Mouse (Mus musculus): Measurements from ENCODE around the gene Rab17. TPM values are rescaled to one million over a fixed set of nuclear protein-coding genes. Genes with fewer than 3 reads are reported as not detected.

Gene Rab17
- total and polyA plus RNA-seq, 2 experiments: 14.7 to 20.7 TPM

- H3K27ac ChIP-seq (replicated peaks; ENCODE audit: insufficient read depth, low read depth, low read length): no peak overlapping the region
- no peaks in the 10 kb centered on the region for H3K79me2 ChIP-seq (ENCODE audit: control insufficient read depth, insufficient read depth, low read length)
- no peaks in the 10 kb centered on the region for H3K36me3 ChIP-seq (ENCODE audit: control insufficient read depth, insufficient read depth, low read length)
- no peak for TF ChIP-seq CTCF (IDR thresholded peaks at IDR 0.05; ENCODE audit: low read depth, low read length)
- TF ChIP-seq POLR2A (IDR thresholded peaks at IDR 0.05; ENCODE audit: extremely low read depth, insufficient read depth, low read length): no peak
- H3K4me1 ChIP-seq (ENCODE audit: control insufficient read depth, insufficient read depth, low read length): peaks cover 2% of the 10 kb centered on the region; the same call in 1 of the 2 replicates
- H3K27me3 ChIP-seq (ENCODE audit: control insufficient read depth, insufficient read depth, low read length): peaks cover 3% of the 10 kb centered on the region; the same call in 1 of the 2 replicates
- H3K9ac ChIP-seq (ENCODE audit: low read depth, low read length): no peak overlapping the region
- 91% methylated on average over 8 of the region's 8 CpGs for WGBS
- no peak for DNase-seq (ENCODE audit: extremely low read depth, low read depth, low spot score)
- no peak overlapping the region for H3K4me3 ChIP-seq (ENCODE audit: insufficient read depth, low read depth, low read length)
Measured at GRCm38 (mm10) chr1:91003522-91004253, 34.2 kb upstream of the Rab17 start.

GRCm38 (mm10) chr1:91002641-91003040, 33.2 kb upstream of the Rab17 start:
- Histone ChIP-seq H3K9ac (ENCODE audit: low read depth, low read length) (no peak overlapping the region), H3K4me3 (ENCODE audit: insufficient read depth, low read depth, low read length) (no peak overlapping the region), H3K4me1 (ENCODE audit: control insufficient read depth, insufficient read depth, low read length) (peaks cover 2% of the 10 kb centered on the region; the same call in 1 of the 2 replicates), H3K27ac (replicated peaks; ENCODE audit: insufficient read depth, low read depth, low read length) (no peak overlapping the region), H3K36me3 (ENCODE audit: control insufficient read depth, insufficient read depth, low read length) (no peaks in the 10 kb centered on the region), H3K79me2 (ENCODE audit: control insufficient read depth, insufficient read depth, low read length) (no peaks in the 10 kb centered on the region), H3K27me3 (ENCODE audit: control insufficient read depth, insufficient read depth, low read length) (peaks cover 4% of the 10 kb centered on the region; the same call in 1 of the 2 replicates)
- TF ChIP-seq CTCF (IDR thresholded peaks at IDR 0.05; ENCODE audit: low read depth, low read length) (no peak), POLR2A (IDR thresholded peaks at IDR 0.05; ENCODE audit: extremely low read depth, insufficient read depth, low read length) (no peak)
- no peak for DNase-seq (ENCODE audit: extremely low read depth, low read depth, low spot score)
- WGBS: 81% methylated on average over 3 of the region's 3 CpGs

- Histone ChIP-seq H3K36me3 (ENCODE audit: control insufficient read depth, insufficient read depth, low read length) (no peaks in the 10 kb centered on the region), H3K9ac (ENCODE audit: low read depth, low read length) (no peak overlapping the region), H3K79me2 (ENCODE audit: control insufficient read depth, insufficient read depth, low read length) (no peaks in the 10 kb centered on the region), H3K4me1 (ENCODE audit: control insufficient read depth, insufficient read depth, low read length) (peaks cover 2% of the 10 kb centered on the region; the same call in 1 of the 2 replicates), H3K4me3 (ENCODE audit: insufficient read depth, low read depth, low read length) (no peak overlapping the region), H3K27me3 (ENCODE audit: control insufficient read depth, insufficient read depth, low read length) (peaks cover 4% of the 10 kb centered on the region; the same call in 1 of the 2 replicates), H3K27ac (replicated peaks; ENCODE audit: insufficient read depth, low read depth, low read length) (no peak overlapping the region)
- TF ChIP-seq CTCF (IDR thresholded peaks at IDR 0.05; ENCODE audit: low read depth, low read length) (no peak), POLR2A (IDR thresholded peaks at IDR 0.05; ENCODE audit: extremely low read depth, insufficient read depth, low read length) (no peak)
- WGBS: 95% methylated on average over 3 of the region's 3 CpGs
- DNase-seq (ENCODE audit: extremely low read depth, low read depth, low spot score): no peak
Measured at GRCm38 (mm10) chr1:91001871-91002539, 32.5 kb upstream of the Rab17 start.

GRCm38 (mm10) chr1:91001101-91001500, 31.6 kb upstream of the Rab17 start:
- Histone ChIP-seq H3K36me3 (ENCODE audit: control insufficient read depth, insufficient read depth, low read length) (no peaks in the 10 kb centered on the region), H3K27me3 (ENCODE audit: control insufficient read depth, insufficient read depth, low read length) (peaks cover 4% of the 10 kb centered on the region; the same call in 1 of the 2 replicates), H3K9ac (ENCODE audit: low read depth, low read length) (no peak overlapping the region), H3K4me1 (ENCODE audit: control insufficient read depth, insufficient read depth, low read length) (peaks cover 2% of the 10 kb centered on the region; the same call in 1 of the 2 replicates), H3K4me3 (ENCODE audit: insufficient read depth, low read depth, low read length) (no peak overlapping the region), H3K79me2 (ENCODE audit: control insufficient read depth, insufficient read depth, low read length) (no peaks in the 10 kb centered on the region), H3K27ac (replicated peaks; ENCODE audit: insufficient read depth, low read depth, low read length) (no peak overlapping the region)
- no peak for TF ChIP-seq CTCF (IDR thresholded peaks at IDR 0.05; ENCODE audit: low read depth, low read length)
- TF ChIP-seq POLR2A (IDR thresholded peaks at IDR 0.05; ENCODE audit: extremely low read depth, insufficient read depth, low read length): no peak
- DNase-seq (ENCODE audit: extremely low read depth, low read depth, low spot score): no peak
- WGBS: 82% methylated on average over 3 of the region's 3 CpGs

GRCm38 (mm10) chr1:90999911-91000601, 30.6 kb upstream of the Rab17 start:
- Histone ChIP-seq H3K27ac (replicated peaks; ENCODE audit: insufficient read depth, low read depth, low read length) (no peak overlapping the region), H3K27me3 (ENCODE audit: control insufficient read depth, insufficient read depth, low read length) (peaks cover 4% of the 10 kb centered on the region; the same call in 1 of the 2 replicates), H3K4me1 (ENCODE audit: control insufficient read depth, insufficient read depth, low read length) (peaks cover 2% of the 10 kb centered on the region; the same call in 1 of the 2 replicates), H3K79me2 (ENCODE audit: control insufficient read depth, insufficient read depth, low read length) (no peaks in the 10 kb centered on the region), H3K36me3 (ENCODE audit: control insufficient read depth, insufficient read depth, low read length) (no peaks in the 10 kb centered on the region), H3K4me3 (ENCODE audit: insufficient read depth, low read depth, low read length) (no peak overlapping the region), H3K9ac (ENCODE audit: low read depth, low read length) (no peak overlapping the region)
- no peak for DNase-seq (ENCODE audit: extremely low read depth, low read depth, low spot score)
- TF ChIP-seq CTCF (IDR thresholded peaks at IDR 0.05; ENCODE audit: low read depth, low read length) (no peak), POLR2A (IDR thresholded peaks at IDR 0.05; ENCODE audit: extremely low read depth, insufficient read depth, low read length) (no peak)
- WGBS: 69% methylated on average over 10 of the region's 10 CpGs

Measured in liver, adult 2 months (tissue).